Mouse (Mus musculus) embryonic stem cell, embryonic (primary cell): Measurements from ENCODE around the gene Vmn1r95.
"Not testable (repeated sequence)": the region's sequence is repeated elsewhere in the genome, so short reads cannot be mapped to it uniquely, and the experiment has no call there.

ENCODE experiments used
- CTCF ChIA-PET, 4 experiments: fragments of 300-600 bp in 2 of 4; fragments of 350-600 bp in 2 of 4; sonication (Branson Sonifier 250); formaldehyde crosslinking; loops; one replicate each; lab custom pipeline; 2022; ENCODE audit warnings: inconsistent platforms in 2 of 4; lab: Charles Lee
- POLR2A ChIA-PET, 4 experiments: fragments of 300-600 bp in 2 of 4; fragments of 350-600 bp in 2 of 4; sonication (Branson Sonifier 250); formaldehyde crosslinking; loops; one replicate each; lab custom pipeline; 2022; ENCODE audit warnings: antibody characterized with exemption in 4 of 4, inconsistent platforms in 1 of 4; lab: Charles Lee

Vmn1r95 gene

GRCm38 (mm10) chr7:20193410-20193809 is at the start of gene Vmn1r95:
Vmn1r95 (plus strand) TSS chr7:20193710.
- CTCF ChIA-PET, POLR2A ChIA-PET: not testable (repeated sequence)

- POLR2A ChIA-PET, CTCF ChIA-PET: not testable (repeated sequence)
These were observed 25.2 kb upstream of the Vmn1r95 start, which contains the start of gene Vmn1r94 for GRCm38 (mm10) chr7:20168277-20168676. Vmn1r94 (minus strand) TSS chr7:20168377.

- POLR2A ChIA-PET, CTCF ChIA-PET: not testable (repeated sequence)
These were observed 12.0 kb downstream of the Vmn1r95 start, which contains the start of gene Gm6164 for GRCm38 (mm10) chr7:20205507-20205906. Gm6164 (minus strand) TSS chr7:20205607.

- POLR2A ChIA-PET, result not testable (repeated sequence)
These were observed 40.2 kb downstream of the Vmn1r95 start, which contains the start of gene Gm4498 for GRCm38 (mm10) chr7:20233728-20234127. Gm4498 (minus strand) TSS chr7:20233828.

More at GRCm38 (mm10) chr7:20233728-20234127, 40.2 kb downstream of the Vmn1r95 start, which contains the start of gene Gm4498:
- CTCF ChIA-PET, result not testable (repeated sequence)
